ENCODE assay signal across 25 mouse cellular contexts in genomic region chr3:130746673-130747619, GRCm38 (mm10). TPM values are rescaled to one million over a fixed set of nuclear protein-coding genes. Genes with fewer than 3 reads are reported as not detected.
DNase-seq lines count a peak whose midpoint lies in the region; ATAC-seq and TF ChIP-seq lines count a peak whose summit lies in the region.
"Had no signal": no experiment of that assay in that cellular context is flagged by ENCODE, and none has a peak within 500 bp of the region (broad histone marks: within the 10 kb centered on the region; RNA-seq: fewer than 3 reads in every experiment).

No protein-coding gene starts in this region.

- no peak overlapping the region for H3K4me2 ChIP-seq in embryonic facial prominence, embryonic 13.5 days
- no peak overlapping the region for H3K4me2 ChIP-seq in forebrain, embryonic 11.5 days (ENCODE audit: low read depth, low read length, severe bottlenecking)
- H3K4me2 ChIP-seq in forebrain, postnatal 0 days (ENCODE audit: low read depth) = no peak overlapping the region
- no peak overlapping the region for H3K4me2 ChIP-seq in midbrain, embryonic 16.5 days (ENCODE audit: low read length)
- H3K4me2 ChIP-seq: heart, embryonic 15.5 days; hindbrain, embryonic 15.5 days; limb, embryonic 13.5 days; lung, embryonic 14.5 days; neural tube, embryonic 13.5 days; stomach, embryonic 15.5 days had no signal

- no peak for DNase-seq in embryonic facial prominence, embryonic 10.5 days (ENCODE audit: low spot score)
- no peak for DNase-seq in forebrain, embryonic 11.5 days (ENCODE audit: low spot score)
- DNase-seq in forebrain, postnatal 0 days = peak; percentile 4
- no peak for DNase-seq in left cerebral cortex, postnatal 36 days (ENCODE audit: low spot score in 2 of 2)
- DNase-seq in left cerebral cortex, adult 18-20 months (ENCODE audit: low spot score in 2 of 2) = no peak
- DNase-seq: adrenal gland, adult 8-10 months; cerebellum, adult 9-11 months; heart, postnatal 36 days; kidney, adult 8-10 months; kidney, postnatal 10 days; lung, embryonic 14.5 days; lung, postnatal 4 days; right cerebral cortex, adult 18-20 months; right cerebral cortex, postnatal 4 days; thymus, postnatal 25 days had no signal

- no peak for TF ChIP-seq CTCF in forebrain, postnatal 0 days (IDR thresholded peaks at IDR 0.05; ENCODE audit: low read depth)

- no peaks in the 10 kb centered on the region for H3K36me3 ChIP-seq in embryonic facial prominence, embryonic 13.5 days
- H3K36me3 ChIP-seq in embryonic facial prominence, embryonic 10.5 days (replicated peaks) = no peaks in the 10 kb centered on the region
- no peaks in the 10 kb centered on the region for H3K36me3 ChIP-seq in forebrain, embryonic 11.5 days (ENCODE audit: control insufficient read depth, insufficient read depth, low read length)
- H3K36me3 ChIP-seq in forebrain, postnatal 0 days (ENCODE audit: insufficient read depth) = no peaks in the 10 kb centered on the region
- H3K36me3 ChIP-seq in midbrain, embryonic 16.5 days (ENCODE audit: control insufficient read depth, insufficient read depth, low read length) = no peaks in the 10 kb centered on the region
- H3K36me3 ChIP-seq: heart, embryonic 15.5 days; hindbrain, embryonic 15.5 days; limb, embryonic 13.5 days; neural tube, embryonic 13.5 days; stomach, embryonic 15.5 days had no signal

- intact Hi-C loops in left cerebral cortex, postnatal 36 days (cut with DNase I) = no loop called here

- H3K4me3 ChIP-seq in embryonic facial prominence, embryonic 13.5 days = no peak overlapping the region
- no peak overlapping the region for H3K4me3 ChIP-seq in embryonic facial prominence, embryonic 10.5 days
- no peak overlapping the region for H3K4me3 ChIP-seq in forebrain, embryonic 11.5 days (ENCODE audit: low read depth, low read length)
- H3K4me3 ChIP-seq in forebrain, postnatal 0 days (ENCODE audit: low read depth, low read length) = no peak overlapping the region
- H3K4me3 ChIP-seq in midbrain, embryonic 16.5 days (ENCODE audit: low read depth, low read length) = no peak overlapping the region
- H3K4me3 ChIP-seq: heart, embryonic 15.5 days; hindbrain, embryonic 15.5 days; limb, embryonic 13.5 days; myocyte; neural tube, embryonic 13.5 days; stomach, embryonic 15.5 days had no signal

- H3K9ac ChIP-seq in embryonic facial prominence, embryonic 13.5 days = no peak overlapping the region
- H3K9ac ChIP-seq in forebrain, embryonic 11.5 days (ENCODE audit: low read length) = no peak overlapping the region
- no peak overlapping the region for H3K9ac ChIP-seq in forebrain, postnatal 0 days
- no peak overlapping the region for H3K9ac ChIP-seq in midbrain, embryonic 16.5 days (ENCODE audit: low read depth, low read length)
- H3K9ac ChIP-seq: heart, embryonic 15.5 days; hindbrain, embryonic 15.5 days; limb, embryonic 13.5 days; liver, embryonic 14.5 days; lung, embryonic 14.5 days; neural tube, embryonic 13.5 days; stomach, embryonic 15.5 days had no signal

- 0 out of 2 replicates have a peak, but pooled peaks cover 9% of the 10 kb centered on the region for H3K4me1 ChIP-seq in embryonic facial prominence, embryonic 13.5 days
- H3K4me1 ChIP-seq in embryonic facial prominence, embryonic 10.5 days = peaks cover 5% of the 10 kb centered on the region; the same call in 1 of the 2 replicates
- peaks cover 5% of the 10 kb centered on the region; the same call in 1 of the 2 replicates for H3K4me1 ChIP-seq in forebrain, embryonic 11.5 days (replicated peaks; ENCODE audit: control insufficient read depth, insufficient read depth, low read length)
- H3K4me1 ChIP-seq in forebrain, postnatal 0 days (ENCODE audit: insufficient read depth) = no peaks in the 10 kb centered on the region
- peaks cover 6% of the 10 kb centered on the region; the same call in 1 of the 2 replicates for H3K4me1 ChIP-seq in midbrain, embryonic 16.5 days (ENCODE audit: control insufficient read depth, insufficient read depth, low read length)
- H3K4me1 ChIP-seq: heart, embryonic 15.5 days; limb, embryonic 13.5 days; stomach, embryonic 15.5 days had no signal

- ATAC-seq in embryonic facial prominence, embryonic 13.5 days (ENCODE audit: insufficient number of reproducible peaks, insufficient read depth, low FRiP score, low TSS enrichment, low read depth) = no peak
- peak; percentile 21; the same call in 1 of the 2 replicates for ATAC-seq in forebrain, embryonic 11.5 days (replicated peaks; ENCODE audit: low FRiP score)
- no peak for ATAC-seq in forebrain, postnatal 0 days
- peak; percentile 54; the same call in 1 of the 2 replicates for ATAC-seq in midbrain, embryonic 16.5 days
- ATAC-seq: activated CD4-positive, CD25-positive, alpha-beta regulatory T cell, adult 4 months had no signal

- peaks cover 4% of the 10 kb centered on the region; the same call in 1 of the 2 replicates for H3K9me3 ChIP-seq in embryonic facial prominence, embryonic 13.5 days
- H3K9me3 ChIP-seq in embryonic facial prominence, embryonic 10.5 days = peaks cover 6% of the 10 kb centered on the region
- H3K9me3 ChIP-seq in forebrain, embryonic 11.5 days (ENCODE audit: control insufficient read depth, low read length) = no peaks in the 10 kb centered on the region; the same call in 1 of the 2 replicates
- no peaks in the 10 kb centered on the region for H3K9me3 ChIP-seq in forebrain, postnatal 0 days (ENCODE audit: low read length)
- 0 out of 2 replicates have a peak, but pooled peaks cover 2% of the 10 kb centered on the region for H3K9me3 ChIP-seq in midbrain, embryonic 16.5 days (replicated peaks; ENCODE audit: control insufficient read depth, low read length, poor library complexity, severe bottlenecking)
- H3K9me3 ChIP-seq: heart, embryonic 15.5 days; hindbrain, embryonic 15.5 days; limb, embryonic 13.5 days; neural tube, embryonic 13.5 days; stomach, embryonic 15.5 days had no signal

- peak overlapping the region; percentile 52; the same call in 1 of the 2 replicates for H3K27ac ChIP-seq in embryonic facial prominence, embryonic 13.5 days
- no peak overlapping the region for H3K27ac ChIP-seq in embryonic facial prominence, embryonic 10.5 days (replicated peaks)
- peak overlapping the region; percentile 8; the same call in 1 of the 2 replicates for H3K27ac ChIP-seq in forebrain, embryonic 11.5 days (ENCODE audit: low read depth, low read length)
- no peak overlapping the region for H3K27ac ChIP-seq in forebrain, postnatal 0 days (ENCODE audit: low read depth, low read length)
- H3K27ac ChIP-seq in midbrain, embryonic 16.5 days (ENCODE audit: low read length) = peak overlapping the region; percentile 38; the same call in 1 of the 2 replicates
- H3K27ac ChIP-seq: heart, embryonic 15.5 days; hindbrain, embryonic 15.5 days; limb, embryonic 13.5 days; liver, embryonic 14.5 days; neural tube, embryonic 13.5 days; stomach, embryonic 15.5 days had no signal

- WGBS in embryonic facial prominence, embryonic 13.5 days = 57% methylated on average over 10 of the region's 10 CpGs
- 61% methylated on average over 10 of the region's 10 CpGs for WGBS in embryonic facial prominence, embryonic 10.5 days
- 20% methylated on average over 10 of the region's 10 CpGs for WGBS in forebrain, embryonic 11.5 days
- 11% methylated on average over 10 of the region's 10 CpGs for WGBS in forebrain, postnatal 0 days
- WGBS in midbrain, embryonic 16.5 days = 16% methylated on average over 10 of the region's 10 CpGs

- no peaks in the 10 kb centered on the region for H3K27me3 ChIP-seq in embryonic facial prominence, embryonic 13.5 days
- no peaks in the 10 kb centered on the region for H3K27me3 ChIP-seq in embryonic facial prominence, embryonic 10.5 days (replicated peaks; ENCODE audit: low read depth, poor library complexity, severe bottlenecking)
- H3K27me3 ChIP-seq in forebrain, embryonic 11.5 days (ENCODE audit: control insufficient read depth, insufficient read depth, low read length) = no peaks in the 10 kb centered on the region
- H3K27me3 ChIP-seq in forebrain, postnatal 0 days (ENCODE audit: insufficient read depth, low read length) = no peaks in the 10 kb centered on the region
- no peaks in the 10 kb centered on the region for H3K27me3 ChIP-seq in midbrain, embryonic 16.5 days (ENCODE audit: control insufficient read depth, insufficient read depth, low read depth, low read length)
- H3K27me3 ChIP-seq: heart, embryonic 15.5 days; hindbrain, embryonic 15.5 days; limb, embryonic 13.5 days; neural tube, embryonic 13.5 days; stomach, embryonic 15.5 days had no signal

RNA-seq across cellular contexts. Expression of gene Rpl34, which starts 16.7 kb away (rescaled TPM):
- 960 and 1,059 TPM in 2 replicates for polyA plus RNA-seq in embryonic facial prominence, embryonic 13.5 days (2015; fragmentation: Nextera tagmentation; extraction: Ambion mirVana)
- polyA plus RNA-seq in embryonic facial prominence, embryonic 10.5 days (2016; fragmentation: Nextera tagmentation; extraction: Ambion mirVana) = 961 and 964 TPM in 2 replicates
- 687 and 743 TPM in 2 replicates for polyA plus RNA-seq in forebrain, embryonic 11.5 days (2014; fragmentation: Nextera tagmentation; extraction: Ambion mirVana)
- total RNA-seq in forebrain, postnatal 0 days (2014; rRNA removed) = 609 and 774 TPM in 2 replicates
- 566 and 750 TPM in 2 replicates for polyA plus RNA-seq in forebrain, postnatal 0 days (2015; fragmentation: Nextera tagmentation; extraction: Ambion mirVana)
- polyA plus RNA-seq in midbrain, embryonic 16.5 days (2015; fragmentation: Nextera tagmentation; extraction: Ambion mirVana) = 459 and 464 TPM in 2 replicates
- 100 to 1,000 TPM; 305 to 329 TPM for total RNA-seq in left cerebral cortex, postnatal 36 days (2021)
- 100 to 1,000 TPM; 343 to 349 TPM for total RNA-seq in left cerebral cortex, adult 18-20 months (2021)

RNA-seq across cellular contexts. Expression of gene Ostc, which starts 37.7 kb away (rescaled TPM):
- polyA plus RNA-seq in embryonic facial prominence, embryonic 13.5 days (2015; fragmentation: Nextera tagmentation; extraction: Ambion mirVana) = 407 and 439 TPM in 2 replicates
- polyA plus RNA-seq in embryonic facial prominence, embryonic 10.5 days (2016; fragmentation: Nextera tagmentation; extraction: Ambion mirVana) = 314 TPM in 2 replicates
- 300 and 308 TPM in 2 replicates for polyA plus RNA-seq in forebrain, embryonic 11.5 days (2014; fragmentation: Nextera tagmentation; extraction: Ambion mirVana)
- total RNA-seq in forebrain, postnatal 0 days (2014; rRNA removed) = 118 and 146 TPM in 2 replicates
- 186 and 197 TPM in 2 replicates for polyA plus RNA-seq in forebrain, postnatal 0 days (2015; fragmentation: Nextera tagmentation; extraction: Ambion mirVana)
- polyA plus RNA-seq in midbrain, embryonic 16.5 days (2015; fragmentation: Nextera tagmentation; extraction: Ambion mirVana) = 192 and 200 TPM in 2 replicates
- total RNA-seq in left cerebral cortex, postnatal 36 days (2021) = 10 to 100 TPM; 56.0 to 59.1 TPM
- total RNA-seq in left cerebral cortex, adult 18-20 months (2021) = 10 to 100 TPM; 57.4 to 61.3 TPM

Comparison
In these comparisons a context has a peak if more than half of its experiments do, and no peak if none do; other contexts are left out.
1. ATAC-seq: peak in forebrain, embryonic 11.5 days (single experiment) and midbrain, embryonic 16.5 days (single experiment); none in embryonic facial prominence, embryonic 13.5 days (single experiment) and forebrain, postnatal 0 days (single experiment).
2. H3K27ac ChIP-seq: peak in embryonic facial prominence, embryonic 13.5 days (single experiment), forebrain, embryonic 11.5 days (single experiment) and midbrain, embryonic 16.5 days (single experiment); none in embryonic facial prominence, embryonic 10.5 days (single experiment) and forebrain, postnatal 0 days (single experiment).